Mouse (Mus musculus): ENCODE measurements around the gene Atp6v1a. TPM values are rescaled to one million over a fixed set of nuclear protein-coding genes. Genes with fewer than 3 reads are reported as not detected.
A peak's percentile ranks its signal among the peaks of the same experiment; 100 is the strongest.

The Atp6v1a gene
- polyA plus RNA-seq, 1 experiment from 2014 or later, result 55.2 TPM

DNA sequence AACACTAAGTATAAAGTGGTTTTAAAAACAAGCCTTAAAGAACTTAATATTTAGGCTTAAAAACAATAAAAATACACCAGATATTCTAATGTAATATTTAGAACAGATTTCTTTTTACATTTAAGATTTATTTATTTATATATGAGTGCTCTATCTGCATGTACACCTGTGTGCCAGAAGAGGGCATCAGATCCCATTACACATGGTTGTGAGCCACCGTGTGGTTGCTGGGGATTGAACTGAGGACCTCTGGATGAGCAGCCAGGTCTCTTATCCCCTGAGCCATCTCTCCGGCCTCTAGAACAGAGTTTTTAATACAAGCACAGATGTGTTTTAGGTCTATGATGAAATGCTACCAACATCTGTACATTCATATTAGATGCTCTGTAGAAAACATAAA lies 36.6 kb downstream of the Atp6v1a start:
- Histone ChIP-seq H3K9me3 (no peaks in the 10 kb centered on the region), H3K4me1 (no peaks in the 10 kb centered on the region), H3K4me2 (no peak overlapping the region), H3K4me3 (replicated peaks) (no peak overlapping the region), H3K36me3 (replicated peaks) (peaks cover 67% of the 10 kb centered on the region), H3K9ac (no peak overlapping the region), H3K27ac (no peak overlapping the region), H3K27me3 (no peaks in the 10 kb centered on the region)
- no peak for ATAC-seq (ENCODE audit: low FRiP score)
- WGBS, result 94% methylated on average over 2 of the region's 2 CpGs

DNA sequence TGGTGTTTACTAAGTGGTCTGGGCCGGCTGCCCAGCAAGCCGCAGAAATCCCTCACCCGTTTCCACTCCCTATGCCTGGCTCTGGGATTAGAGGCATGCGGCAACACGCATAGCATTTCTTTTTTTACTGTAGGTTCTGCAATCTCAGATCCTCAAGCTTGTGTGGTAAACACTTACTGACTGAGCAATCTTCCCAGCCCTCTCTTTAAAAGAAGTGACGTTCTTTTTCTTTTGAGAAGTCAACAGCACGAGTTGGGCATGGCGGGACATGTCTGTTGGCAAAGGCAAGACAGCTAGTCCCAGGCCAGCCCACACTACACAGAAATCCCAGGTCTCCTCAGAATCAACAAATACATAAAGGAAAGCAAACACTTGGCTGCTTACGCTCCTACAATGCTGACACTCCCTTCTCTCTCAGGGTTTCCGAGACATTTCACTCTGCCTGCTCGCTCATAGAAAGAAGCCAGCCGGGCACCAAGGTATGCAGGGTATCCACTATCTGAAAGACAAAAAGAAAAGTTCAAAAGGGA lies 38.3 kb downstream of the Atp6v1a start:
- Histone ChIP-seq H3K4me1 (no peaks in the 10 kb centered on the region), H3K36me3 (replicated peaks) (peaks cover 64% of the 10 kb centered on the region), H3K9ac (no peak overlapping the region)

DNA sequence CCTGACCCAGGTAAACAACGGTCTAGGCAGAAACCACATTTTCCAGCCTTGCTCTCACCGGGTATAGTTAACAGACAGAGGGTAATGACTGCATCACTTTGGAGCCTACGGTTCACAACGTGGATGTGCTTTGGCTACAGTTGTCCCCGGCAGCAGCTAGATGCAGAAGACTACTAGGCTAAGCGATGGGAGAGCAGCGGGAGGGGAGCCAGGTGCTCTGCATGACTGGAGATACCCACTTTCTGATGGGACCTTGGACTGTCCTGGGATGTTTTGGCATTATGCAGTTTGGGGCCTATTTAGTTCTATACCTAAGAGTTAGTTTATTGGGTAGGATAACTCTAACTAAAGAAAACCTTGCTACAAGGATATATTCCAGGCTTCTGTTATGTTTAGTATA lies 40.1 kb downstream of the Atp6v1a start:
- peaks cover 75% of the 10 kb centered on the region for H3K36me3 ChIP-seq (replicated peaks)
- WGBS, result 92% methylated on average over 7 of the region's 7 CpGs
- no peak for ATAC-seq (ENCODE audit: low FRiP score)

More for the DNA sequence above, 38.3 kb downstream of the Atp6v1a start:
- H3K4me3 ChIP-seq (replicated peaks), result no peak overlapping the region
- WGBS, result 91% methylated on average over 12 of the region's 12 CpGs
- ATAC-seq (ENCODE audit: low FRiP score), result no peak
- no peak overlapping the region for H3K27ac ChIP-seq
- H3K9me3 ChIP-seq, result no peaks in the 10 kb centered on the region
- no peaks in the 10 kb centered on the region for H3K27me3 ChIP-seq
- H3K4me2 ChIP-seq, result no peak overlapping the region

DNA sequence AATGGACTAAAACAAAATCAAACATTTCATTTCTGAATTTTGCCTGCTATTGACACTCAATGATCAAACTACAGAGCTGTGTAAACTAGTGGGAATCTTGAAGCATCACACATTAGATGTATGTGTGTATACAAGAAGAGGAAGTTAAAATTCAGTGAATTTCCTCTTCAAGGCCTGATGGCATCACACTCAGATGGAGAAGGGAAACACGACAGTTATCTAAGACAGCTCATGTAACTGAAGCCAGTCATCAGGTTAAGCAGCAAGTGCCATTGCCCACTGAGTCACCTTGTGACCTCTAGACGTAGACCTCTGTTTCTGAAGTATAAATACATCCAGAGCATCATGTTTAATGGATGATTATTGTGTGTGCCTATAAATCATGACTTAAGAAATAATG lies 51.9 kb downstream of the Atp6v1a start:
- no peak overlapping the region for H3K9ac ChIP-seq
- H3K4me1 ChIP-seq, result no peaks in the 10 kb centered on the region
- 84% methylated on average over 2 of the region's 2 CpGs for WGBS
- H3K36me3 ChIP-seq (replicated peaks), result peaks cover 71% of the 10 kb centered on the region
- H3K4me3 ChIP-seq (replicated peaks), result no peak overlapping the region
- H3K4me2 ChIP-seq, result no peak overlapping the region
- no peak for ATAC-seq (ENCODE audit: low FRiP score)
- no peaks in the 10 kb centered on the region for H3K27me3 ChIP-seq
- no peak overlapping the region for H3K27ac ChIP-seq
- H3K9me3 ChIP-seq, result no peaks in the 10 kb centered on the region

More for the DNA sequence above, 40.1 kb downstream of the Atp6v1a start:
- no peak overlapping the region for H3K9ac ChIP-seq
- no peaks in the 10 kb centered on the region for H3K4me1 ChIP-seq
- H3K4me3 ChIP-seq (replicated peaks), result no peak overlapping the region
- H3K4me2 ChIP-seq, result no peak overlapping the region
- H3K9me3 ChIP-seq, result no peaks in the 10 kb centered on the region
- no peak overlapping the region for H3K27ac ChIP-seq
- no peaks in the 10 kb centered on the region for H3K27me3 ChIP-seq

DNA sequence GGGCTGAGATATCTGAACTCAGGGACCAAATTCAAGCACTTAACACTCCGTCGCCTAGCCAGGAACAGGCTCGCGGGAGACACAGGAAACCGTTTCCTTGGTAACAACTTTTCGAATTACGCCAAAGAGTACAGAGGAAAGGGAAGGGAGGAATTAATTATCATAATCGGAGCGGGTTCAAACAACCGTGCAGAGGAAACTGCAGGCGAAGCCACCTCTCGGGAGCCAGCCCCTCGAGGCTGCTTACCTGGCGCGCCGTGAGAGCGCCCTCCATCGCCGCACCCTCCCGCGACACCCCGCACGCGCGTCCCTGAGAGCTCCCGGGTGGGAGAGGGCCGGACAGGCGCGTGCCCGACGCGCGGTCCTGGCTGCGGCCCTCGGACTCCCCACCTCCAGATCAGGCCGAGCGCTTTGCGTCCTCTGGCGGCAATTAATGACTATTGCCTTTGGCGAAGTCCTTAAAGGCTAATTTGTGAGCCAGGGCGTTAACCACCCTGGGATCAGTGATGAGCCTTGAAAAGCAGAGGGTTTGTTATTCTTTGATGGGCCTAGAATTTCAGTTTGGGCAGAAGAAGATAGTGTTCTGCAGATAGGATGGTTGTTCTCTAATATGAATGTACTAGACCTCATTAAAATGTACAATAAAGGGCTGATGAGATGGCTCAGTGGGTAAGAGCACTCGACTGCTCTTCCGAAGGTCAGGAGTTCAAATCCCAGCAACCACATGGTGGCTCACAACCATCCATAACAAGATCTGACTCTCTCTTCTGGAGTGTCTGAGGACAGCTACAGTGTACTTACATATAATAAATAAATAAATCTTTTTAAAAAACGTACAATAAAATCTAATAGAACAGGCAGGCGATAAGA lies 76.2 kb downstream of the Atp6v1a start, which contains the start of gene Gramd1c:
TSS of gene Gramd1c (minus strand) at position 321 of the 870 bp plus-strand sequence.
- H3K9me3 ChIP-seq, result no peaks in the 10 kb centered on the region
- ATAC-seq (ENCODE audit: low FRiP score), result peak; percentile 92
- H3K27me3 ChIP-seq, result no peaks in the 10 kb centered on the region
- H3K9ac ChIP-seq, result peak within 1 kb of the TSS; percentile 65
- no peaks in the 10 kb centered on the region for H3K4me1 ChIP-seq
- H3K4me2 ChIP-seq, result peak within 1 kb of the TSS; percentile 61
- peak within 1 kb of the TSS; percentile 69 for H3K27ac ChIP-seq
- H3K36me3 ChIP-seq (replicated peaks), result no peaks in the 10 kb centered on the region
- peak within 1 kb of the TSS; percentile 57 for H3K4me3 ChIP-seq (replicated peaks)
- WGBS, result 7% methylated on average over 45 of the region's 45 CpGs

DNA sequence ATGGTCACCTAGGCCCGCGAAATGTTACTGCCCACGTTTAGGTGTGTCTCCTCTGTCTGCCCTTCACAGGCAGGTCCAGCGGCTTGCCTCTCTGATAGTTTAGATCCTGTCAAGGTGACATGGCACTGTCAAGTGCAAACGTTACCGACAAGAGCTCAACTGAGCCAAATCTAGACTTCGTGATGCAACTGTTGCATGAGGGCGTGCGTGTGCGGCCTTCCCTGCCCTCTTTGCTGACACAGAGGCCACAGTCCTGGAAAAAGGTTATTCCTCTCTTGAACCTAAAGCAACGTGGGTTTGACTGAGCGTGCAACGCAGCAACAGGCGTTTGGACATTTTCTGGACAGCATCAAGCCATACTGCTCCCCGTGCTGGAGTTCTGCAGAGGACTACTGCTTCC lies 78.2 kb downstream of the Atp6v1a start:
- WGBS, result 93% methylated on average over 15 of the region's 15 CpGs
- no peaks in the 10 kb centered on the region for H3K36me3 ChIP-seq (replicated peaks)
- no peaks in the 10 kb centered on the region for H3K27me3 ChIP-seq
- no peak overlapping the region for H3K4me3 ChIP-seq (replicated peaks)
- no peaks in the 10 kb centered on the region for H3K4me1 ChIP-seq
- H3K9ac ChIP-seq, result no peak overlapping the region
- H3K9me3 ChIP-seq, result no peaks in the 10 kb centered on the region
- ATAC-seq (ENCODE audit: low FRiP score), result no peak
- H3K27ac ChIP-seq, result no peak overlapping the region
- no peak overlapping the region for H3K4me2 ChIP-seq

DNA sequence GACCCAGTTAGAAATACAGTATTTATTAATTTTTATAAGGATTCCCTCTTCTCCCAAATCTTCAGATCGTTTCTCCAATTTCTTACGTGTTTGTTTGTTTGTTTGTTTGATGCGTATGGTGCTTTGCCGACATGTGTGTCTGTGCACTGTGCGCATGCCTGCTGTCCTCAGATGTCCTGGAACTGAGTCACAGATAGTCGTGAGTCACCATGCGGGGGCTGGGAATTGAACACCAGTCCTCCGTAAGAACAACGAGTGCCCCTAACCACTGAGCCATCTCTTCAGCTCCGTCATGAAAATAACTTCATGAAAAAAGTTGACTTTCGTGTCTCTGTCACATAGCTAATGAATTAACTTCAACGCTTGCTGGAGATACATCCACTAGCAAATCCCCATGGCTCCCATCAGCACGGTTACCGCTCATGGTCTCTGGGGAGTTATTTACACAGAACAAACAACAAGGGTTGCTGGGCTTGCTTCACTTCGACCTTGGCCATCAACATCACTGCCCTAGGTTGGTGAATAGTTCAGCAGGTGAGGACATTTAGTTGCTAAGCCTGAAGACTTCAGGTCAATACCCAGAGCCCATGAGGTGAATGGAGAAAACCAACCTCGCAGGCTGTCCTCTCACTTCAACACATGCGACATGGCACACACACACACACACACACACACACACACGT lies 78.8 kb downstream of the Atp6v1a start:
- H3K4me1 ChIP-seq, result no peaks in the 10 kb centered on the region
- no peak overlapping the region for H3K27ac ChIP-seq
- no peak for ATAC-seq (ENCODE audit: low FRiP score)
- no peaks in the 10 kb centered on the region for H3K27me3 ChIP-seq
- no peaks in the 10 kb centered on the region for H3K9me3 ChIP-seq
- no peak overlapping the region for H3K4me3 ChIP-seq (replicated peaks)
- H3K36me3 ChIP-seq (replicated peaks), result no peaks in the 10 kb centered on the region
- H3K4me2 ChIP-seq, result no peak overlapping the region
- 93% methylated on average over 18 of the region's 18 CpGs for WGBS
- H3K9ac ChIP-seq, result no peak overlapping the region

DNA sequence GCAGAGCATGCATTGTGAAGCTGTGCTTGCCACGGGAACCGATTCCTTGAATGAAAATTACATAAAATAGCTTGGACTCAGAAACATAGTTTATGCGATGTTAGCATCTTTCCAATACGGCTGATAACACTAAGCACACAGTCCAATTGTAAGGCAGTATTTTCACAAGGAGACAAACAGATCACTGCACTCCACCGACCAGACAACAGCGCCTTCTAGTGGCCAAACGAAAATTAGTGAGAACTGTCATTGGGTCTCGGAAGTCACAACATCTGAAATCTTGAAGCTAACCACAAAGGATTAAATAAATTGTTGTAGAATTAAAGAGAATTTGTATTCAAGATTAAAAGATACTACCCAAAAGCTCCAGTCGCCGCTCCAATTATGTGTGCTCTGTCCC lies 80.8 kb downstream of the Atp6v1a start:
- Histone ChIP-seq H3K4me1 (no peaks in the 10 kb centered on the region), H3K27ac (no peak overlapping the region), H3K9ac (no peak overlapping the region), H3K4me2 (no peak overlapping the region), H3K9me3 (no peaks in the 10 kb centered on the region), H3K27me3 (no peaks in the 10 kb centered on the region), H3K36me3 (replicated peaks) (no peaks in the 10 kb centered on the region), H3K4me3 (replicated peaks) (no peak overlapping the region)
- ATAC-seq (ENCODE audit: low FRiP score), result no peak
- WGBS, result 30% methylated on average over 10 of the region's 10 CpGs

DNA sequence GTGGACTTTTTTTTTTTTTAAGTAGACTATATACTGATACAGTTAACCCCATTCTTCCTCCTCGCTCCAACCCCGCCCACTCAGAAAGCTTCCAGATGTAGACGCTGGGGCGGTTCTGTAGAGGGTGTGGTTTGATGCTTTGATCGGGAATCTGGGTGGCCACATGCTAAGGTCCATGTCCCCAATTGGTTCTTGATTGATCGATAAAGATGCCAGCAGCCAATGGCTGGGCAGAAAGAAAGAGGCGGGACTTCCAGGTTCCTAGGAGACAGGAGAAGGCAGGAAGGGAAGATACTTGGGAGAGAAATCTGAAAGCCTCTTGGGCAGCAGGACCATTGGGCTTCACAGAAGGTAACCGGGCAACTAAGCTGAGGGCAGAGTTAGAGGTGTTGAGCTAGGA lies 83.7 kb downstream of the Atp6v1a start:
- no peaks in the 10 kb centered on the region for H3K36me3 ChIP-seq (replicated peaks)
- H3K9me3 ChIP-seq, result no peaks in the 10 kb centered on the region
- no peak overlapping the region for H3K4me2 ChIP-seq
- no peak overlapping the region for H3K27ac ChIP-seq
- WGBS, result 57% methylated on average over 8 of the region's 8 CpGs
- H3K4me1 ChIP-seq, result no peaks in the 10 kb centered on the region
- no peak overlapping the region for H3K9ac ChIP-seq
- no peak for ATAC-seq (ENCODE audit: low FRiP score)
- no peaks in the 10 kb centered on the region for H3K27me3 ChIP-seq
- H3K4me3 ChIP-seq (replicated peaks), result no peak overlapping the region

DNA sequence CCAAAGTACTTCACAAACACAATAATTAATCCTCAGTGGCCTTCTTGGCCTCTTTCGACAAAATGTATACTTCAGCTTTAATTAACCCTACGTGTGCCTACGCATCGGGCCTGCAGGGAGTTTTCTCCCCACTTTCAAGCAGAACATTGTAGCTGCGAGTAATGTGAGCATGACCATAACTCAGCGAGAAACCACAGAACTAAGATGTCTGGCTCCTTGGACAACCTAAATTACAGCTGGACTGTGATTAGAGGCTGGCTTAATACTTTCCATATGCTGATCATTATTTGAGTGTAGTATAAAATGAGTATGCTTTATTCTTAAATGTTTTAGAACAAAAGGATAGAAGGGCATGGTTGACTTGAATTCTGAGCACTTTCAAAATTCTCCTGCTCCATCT lies 86.2 kb downstream of the Atp6v1a start:
- Histone ChIP-seq H3K27me3 (no peaks in the 10 kb centered on the region), H3K27ac (no peak overlapping the region), H3K4me3 (replicated peaks) (no peak overlapping the region), H3K9me3 (no peaks in the 10 kb centered on the region), H3K4me2 (no peak overlapping the region), H3K36me3 (replicated peaks) (no peaks in the 10 kb centered on the region), H3K4me1 (no peaks in the 10 kb centered on the region), H3K9ac (no peak overlapping the region)
- WGBS, result 75% methylated on average over 6 of the region's 6 CpGs
- ATAC-seq (ENCODE audit: low FRiP score), result no peak

DNA sequence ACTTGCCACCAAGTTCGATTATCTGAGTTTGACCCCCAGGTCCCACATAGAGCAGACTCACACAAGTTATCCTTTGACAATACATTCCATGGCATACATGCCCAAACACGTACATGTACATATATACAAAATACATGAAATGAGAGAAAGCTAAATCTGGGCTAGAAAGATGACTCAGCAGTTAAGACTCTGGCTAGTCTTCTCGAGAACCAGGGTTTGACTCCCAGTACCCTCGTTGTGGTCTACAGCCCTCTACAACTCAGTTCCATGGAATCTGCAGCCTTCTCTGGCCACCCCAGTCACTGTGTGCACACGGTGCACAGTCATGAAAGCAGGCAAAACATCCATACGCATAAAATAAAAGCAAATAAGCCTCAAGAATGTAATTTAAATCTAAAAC lies 87.1 kb downstream of the Atp6v1a start:
- H3K9ac ChIP-seq, result no peak overlapping the region
- no peaks in the 10 kb centered on the region for H3K9me3 ChIP-seq
- no peak for ATAC-seq (ENCODE audit: low FRiP score)
- no peaks in the 10 kb centered on the region for H3K36me3 ChIP-seq (replicated peaks)
- no peak overlapping the region for H3K4me2 ChIP-seq
- H3K27ac ChIP-seq, result no peak overlapping the region
- H3K4me1 ChIP-seq, result no peaks in the 10 kb centered on the region
- H3K27me3 ChIP-seq, result no peaks in the 10 kb centered on the region
- WGBS, result 91% methylated on average over 6 of the region's 6 CpGs
- H3K4me3 ChIP-seq (replicated peaks), result no peak overlapping the region

DNA sequence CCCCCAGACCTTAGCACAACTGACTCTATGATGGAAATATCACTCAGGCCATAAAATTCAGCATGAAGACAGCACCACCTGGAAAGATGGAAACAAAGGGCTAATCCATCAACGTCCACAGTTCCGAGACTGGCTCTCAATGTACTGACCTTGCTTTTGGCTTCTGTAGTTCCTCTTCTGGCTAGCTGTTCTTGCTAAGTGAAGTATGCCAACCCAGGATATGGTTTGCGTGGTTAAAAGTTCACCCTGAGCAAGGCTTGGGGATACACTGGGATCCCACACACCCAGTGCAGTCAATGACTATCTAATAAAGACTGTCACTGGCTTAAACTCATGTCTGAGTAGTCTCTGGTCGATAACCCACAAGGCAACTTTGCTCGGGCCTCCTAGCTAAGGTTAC lies 89.4 kb downstream of the Atp6v1a start:
- Histone ChIP-seq H3K27me3 (no peaks in the 10 kb centered on the region), H3K36me3 (replicated peaks) (no peaks in the 10 kb centered on the region), H3K4me2 (no peak overlapping the region), H3K9ac (no peak overlapping the region), H3K9me3 (no peaks in the 10 kb centered on the region), H3K4me1 (no peaks in the 10 kb centered on the region), H3K4me3 (replicated peaks) (no peak overlapping the region), H3K27ac (no peak overlapping the region)
- ATAC-seq (ENCODE audit: low FRiP score), result no peak
- 89% methylated on average over 5 of the region's 5 CpGs for WGBS

Measured in forebrain, embryonic 12.5 days (tissue).